Mouse (Mus musculus): ENCODE measurements around the gene Msi2.
A peak's percentile ranks its signal among the peaks of the same experiment; 100 is the strongest.

Msi2 gene

GRCm38 (mm10) chr11:88441871-88442740 lies 276.2 kb downstream of the Msi2 start:
- DNase-seq (ENCODE audit: low spot score), result no peak

DNA sequence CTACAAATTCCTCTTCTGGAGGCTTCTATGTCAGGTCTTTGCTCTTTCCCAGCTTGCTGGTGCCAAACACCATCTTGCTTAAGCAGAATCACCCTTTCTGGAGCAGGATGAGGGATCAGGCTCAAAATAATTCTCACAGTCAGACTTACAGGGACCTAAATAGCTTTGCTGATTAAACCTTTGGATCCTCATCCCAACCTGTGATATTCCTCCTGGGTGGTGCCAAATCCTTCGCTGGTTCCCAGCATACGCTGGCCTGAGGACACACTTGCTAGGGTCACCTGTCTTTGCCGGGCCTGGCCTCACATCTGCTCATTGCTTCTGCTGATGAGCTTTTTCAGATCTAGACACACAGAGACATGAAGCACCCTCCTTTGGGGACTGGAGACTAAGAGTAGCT lies 279.7 kb downstream of the Msi2 start:
- DNase-seq (ENCODE audit: low spot score), result no peak

DNA sequence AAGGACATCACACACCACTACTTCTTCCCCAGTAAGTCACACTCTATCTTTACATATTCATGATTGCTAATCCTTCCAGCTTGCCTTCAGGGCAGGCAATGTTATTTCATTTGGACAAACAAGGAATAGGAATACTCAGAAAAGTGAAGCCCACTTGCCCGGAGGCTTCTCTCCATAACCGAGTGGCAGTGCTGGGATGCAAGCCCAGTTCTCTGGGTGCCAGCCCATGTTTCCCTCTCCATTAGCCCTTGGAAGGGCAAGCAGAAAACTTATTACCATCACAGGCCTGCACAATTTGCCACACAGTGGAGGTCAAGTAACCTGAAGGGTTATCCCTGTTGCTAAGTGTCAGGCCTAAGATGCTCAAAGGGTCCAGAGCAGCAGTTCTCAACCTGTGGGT lies 281.7 kb downstream of the Msi2 start:
- no peak for DNase-seq (ENCODE audit: low spot score)

GRCm38 (mm10) chr11:88435543-88435942 lies 282.8 kb downstream of the Msi2 start:
- no peak for DNase-seq (ENCODE audit: low spot score)

DNA sequence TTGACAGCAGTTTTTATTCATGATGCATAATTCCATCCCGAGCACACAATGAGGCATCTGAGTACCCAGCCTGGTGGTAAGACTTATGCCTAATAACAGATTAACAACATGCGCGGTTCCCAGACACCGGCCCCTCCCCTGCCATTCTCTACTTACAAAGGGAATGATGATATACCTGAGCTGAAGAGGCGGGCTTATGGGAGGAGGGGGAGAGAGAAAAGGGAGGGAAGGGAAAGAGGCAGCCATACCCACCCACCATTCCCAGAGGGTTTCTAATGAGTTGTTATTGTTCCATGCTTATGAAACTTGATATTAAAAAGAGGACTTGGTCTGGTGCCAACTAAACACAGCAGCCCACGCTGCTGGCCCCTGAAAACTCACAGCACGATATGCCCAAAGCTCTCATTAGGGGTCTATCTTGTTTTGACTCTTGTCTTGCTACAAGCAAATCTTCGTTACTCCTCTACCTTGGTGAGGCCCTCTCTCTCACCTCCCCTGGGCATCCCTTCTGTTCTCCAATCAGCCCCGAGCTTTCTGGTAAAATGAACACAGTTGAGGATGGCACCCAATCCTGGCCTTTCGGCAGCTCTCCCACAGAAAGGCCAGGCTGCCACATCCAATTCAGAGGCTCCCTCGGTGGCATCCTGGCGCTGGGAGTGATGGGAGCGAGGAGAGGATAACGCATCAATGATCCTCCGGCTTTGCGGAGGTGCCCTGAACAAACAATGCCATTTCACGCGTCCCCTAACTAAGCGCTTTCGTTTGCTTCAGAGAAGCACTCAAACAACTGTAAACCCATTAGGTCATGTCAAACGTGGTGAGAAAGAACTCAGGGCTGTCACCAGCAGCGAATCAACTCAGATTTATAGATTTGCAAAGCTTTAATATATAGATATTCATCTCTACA lies 286.7 kb downstream of the Msi2 start:
- no peak for DNase-seq (ENCODE audit: low spot score)

GRCm38 (mm10) chr11:88430292-88430691 lies 288.0 kb downstream of the Msi2 start:
- no peak for DNase-seq (ENCODE audit: low spot score)

DNA sequence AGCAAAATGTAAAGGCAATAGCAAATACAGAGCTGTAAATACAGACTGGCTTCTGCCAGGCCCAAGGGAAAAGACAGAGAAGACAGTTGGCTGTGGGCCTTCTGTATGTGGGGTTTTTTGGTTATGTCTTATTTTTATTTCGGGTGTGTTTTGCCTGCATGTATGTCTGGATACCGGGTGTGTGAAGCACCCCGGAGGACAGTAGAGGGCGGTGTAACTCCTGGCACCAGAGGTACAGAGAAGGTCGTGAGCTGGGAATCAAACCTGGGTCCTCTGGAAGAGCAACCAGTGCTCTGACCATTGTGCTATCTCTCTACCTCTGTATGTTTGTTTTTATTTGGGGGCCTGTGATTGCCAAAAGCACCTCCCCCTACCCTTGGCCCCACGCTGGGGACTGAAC lies 288.6 kb downstream of the Msi2 start:
- DNase-seq (ENCODE audit: low spot score), result no peak

GRCm38 (mm10) chr11:88425631-88426101 lies 292.6 kb downstream of the Msi2 start:
- DNase-seq (ENCODE audit: low spot score), result no peak

GRCm38 (mm10) chr11:88424034-88424767 lies 294.1 kb downstream of the Msi2 start:
- no peak for DNase-seq (ENCODE audit: low spot score)

DNA sequence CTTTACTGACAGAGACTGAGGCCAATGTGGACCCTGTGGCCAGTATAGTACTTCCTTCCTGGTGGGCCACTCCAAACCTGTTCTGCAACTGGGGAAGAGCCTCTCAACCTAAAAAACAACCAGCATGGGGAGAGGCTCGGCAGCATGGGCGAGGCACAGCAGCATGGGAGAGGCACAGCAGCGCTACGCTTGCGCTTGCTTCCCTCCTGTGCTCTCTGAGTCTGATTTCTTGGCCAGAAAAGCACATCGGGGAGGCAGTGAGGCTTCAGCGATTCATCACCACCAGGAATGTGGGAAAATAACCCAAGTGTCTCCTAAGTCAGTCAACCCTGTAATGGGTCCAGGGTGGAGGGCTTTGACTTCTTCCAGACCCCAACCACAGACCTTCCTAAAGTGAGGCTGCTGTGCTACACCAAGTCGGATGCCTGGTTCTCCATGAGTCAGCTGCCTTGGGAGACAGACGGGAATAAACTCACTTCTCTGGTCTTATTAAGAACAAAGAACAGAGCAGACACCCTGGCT lies 297.2 kb downstream of the Msi2 start:
- DNase-seq (ENCODE audit: low spot score), result no peak

- no peak for DNase-seq (ENCODE audit: low spot score)
Observed at GRCm38 (mm10) chr11:88419657-88420366, 298.5 kb downstream of the Msi2 start.

- peak; percentile 34 for DNase-seq (ENCODE audit: low spot score)
Observed at GRCm38 (mm10) chr11:88419064-88419463, 299.2 kb downstream of the Msi2 start.

- DNase-seq (ENCODE audit: low spot score), result no peak
Observed at GRCm38 (mm10) chr11:88414157-88414870, 304.0 kb downstream of the Msi2 start.

GRCm38 (mm10) chr11:88412423-88413094 lies 305.8 kb downstream of the Msi2 start:
- DNase-seq (ENCODE audit: low spot score), result peak; percentile 92

GRCm38 (mm10) chr11:88408305-88408704 lies 310.0 kb downstream of the Msi2 start:
- no peak for DNase-seq (ENCODE audit: low spot score)

- peak; percentile 82 for DNase-seq (ENCODE audit: low spot score)
Observed at GRCm38 (mm10) chr11:88406408-88406915, 311.9 kb downstream of the Msi2 start.

GRCm38 (mm10) chr11:88404816-88405613 lies 313.3 kb downstream of the Msi2 start:
- DNase-seq (ENCODE audit: low spot score), result no peak

DNA sequence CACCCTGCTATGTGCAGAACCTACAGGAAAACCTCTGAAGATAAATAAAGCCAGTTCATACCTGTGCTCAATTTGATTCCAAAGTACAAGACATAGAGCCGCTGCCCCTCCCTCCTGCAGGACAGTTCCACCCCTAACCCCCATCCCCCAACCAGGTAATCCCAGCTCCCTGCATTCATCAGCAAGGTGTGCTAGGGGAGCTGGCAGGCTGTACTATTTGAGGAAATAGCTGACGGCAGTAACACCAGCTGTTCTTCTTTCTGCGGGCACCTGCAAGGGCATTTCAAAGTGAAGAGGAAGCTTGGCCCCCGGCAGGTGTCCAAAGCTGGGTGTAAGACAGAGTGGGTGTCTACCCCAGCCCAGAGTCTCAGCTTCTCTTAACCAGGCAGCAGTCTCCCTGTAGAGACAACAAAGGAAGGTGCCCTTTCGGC lies 314.1 kb downstream of the Msi2 start:
- no peak for DNase-seq (ENCODE audit: low spot score)

GRCm38 (mm10) chr11:88402290-88402689 lies 316.0 kb downstream of the Msi2 start:
- no peak for DNase-seq (ENCODE audit: low spot score)

Data from embryo, embryonic 10 days (tissue).